Mouse (Mus musculus): Measurements from ENCODE around the gene Mrps15. TPM values are rescaled to one million over a fixed set of nuclear protein-coding genes. Genes with fewer than 3 reads are reported as not detected.
A peak's percentile ranks its signal among the peaks of the same experiment; 100 is the strongest.

The Mrps15 gene
- polyA plus RNA-seq, 1 experiment, result 72.2 TPM

DNA sequence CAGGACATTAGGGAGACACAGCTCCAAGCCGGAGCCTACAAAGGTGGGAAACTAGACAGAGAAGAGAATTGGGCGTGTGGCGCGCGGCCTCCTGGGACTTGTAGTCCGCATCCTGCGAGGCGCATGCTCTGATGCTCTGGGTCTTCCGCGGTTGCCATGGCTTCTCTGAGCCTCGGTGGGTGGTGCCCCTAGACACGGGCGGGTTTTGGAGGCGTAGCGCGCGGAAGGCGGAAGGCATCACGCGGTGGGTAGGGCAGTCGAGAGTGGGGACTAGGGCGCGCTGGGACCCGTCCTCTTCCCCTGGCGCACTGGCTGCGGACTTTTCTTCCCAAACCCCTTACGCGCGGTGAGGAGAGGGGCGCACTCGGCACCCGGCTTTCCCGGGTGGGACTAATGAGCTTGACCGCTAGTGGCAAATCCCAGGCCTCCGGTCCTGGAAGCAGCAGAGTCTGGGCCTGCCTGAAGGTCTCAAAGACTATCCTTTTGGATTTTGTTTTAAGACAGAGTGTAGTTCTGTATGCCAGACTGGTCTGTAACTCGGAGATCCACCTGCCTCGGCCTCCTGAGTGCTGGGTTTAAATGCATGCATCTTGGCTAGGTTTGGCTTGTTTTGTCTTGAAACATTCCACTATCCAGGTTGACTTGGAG lies 49.9 kb downstream of the Mrps15 start, which contains the start of gene Lsm10:
TSS of gene Lsm10 (plus strand) at position 160 of the 648 bp plus-strand sequence.
- TF ChIP-seq POLR2A (IDR thresholded peaks at IDR 0.05; ENCODE audit: low read depth, low read length), result peak; percentile 85
- TF ChIP-seq CTCF (IDR thresholded peaks at IDR 0.05; ENCODE audit: borderline replicate concordance, insufficient read depth, low read length), result no peak
- Histone ChIP-seq H3K4me3 (ENCODE audit: insufficient read depth, low read length) (peak within 1 kb of the TSS; percentile 83), H3K27ac (ENCODE audit: insufficient read depth, low read length) (peak within 1 kb of the TSS; percentile 12; the same call in 1 of the 2 replicates), H3K4me1 (ENCODE audit: control insufficient read depth, insufficient read depth, low read length) (peaks cover 4% of the 10 kb centered on the region; the same call in 1 of the 2 replicates)

DNA sequence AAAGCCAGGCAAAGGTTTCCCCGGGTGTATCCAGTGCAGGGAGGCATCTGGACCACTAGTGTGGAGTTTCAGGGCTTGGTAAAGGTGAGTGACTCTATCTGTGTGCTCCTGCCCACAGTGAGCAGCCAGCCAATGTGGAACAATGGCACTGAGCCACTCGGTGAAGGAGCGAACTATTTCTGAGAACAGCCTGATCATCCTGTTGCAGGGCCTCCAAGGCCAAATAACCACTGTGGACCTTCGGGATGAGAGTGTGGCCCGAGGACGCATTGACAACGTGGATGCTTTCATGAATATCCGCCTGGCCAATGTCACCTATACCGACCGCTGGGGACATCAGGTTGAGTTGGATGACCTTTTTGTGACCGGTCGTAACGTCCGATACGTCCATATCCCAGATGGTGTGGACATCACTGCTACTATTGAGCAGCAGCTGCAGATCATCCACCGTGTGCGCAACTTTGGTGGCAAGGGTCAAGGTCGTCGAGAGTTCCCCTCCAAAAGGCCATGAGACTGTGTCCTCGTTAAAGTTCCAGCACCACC lies 51.1 kb downstream of the Mrps15 start:
- H3K4me1 ChIP-seq (ENCODE audit: control insufficient read depth, insufficient read depth, low read length), result peaks cover 10% of the 10 kb centered on the region
- no peak overlapping the region for H3K4me3 ChIP-seq (ENCODE audit: insufficient read depth, low read length)
- H3K27ac ChIP-seq (ENCODE audit: insufficient read depth, low read length), result no peak overlapping the region
- TF ChIP-seq POLR2A (IDR thresholded peaks at IDR 0.05; ENCODE audit: low read depth, low read length) (peak; percentile 11; the same call in 1 of the 2 replicates), CTCF (IDR thresholded peaks at IDR 0.05; ENCODE audit: borderline replicate concordance, insufficient read depth, low read length) (no peak)

DNA sequence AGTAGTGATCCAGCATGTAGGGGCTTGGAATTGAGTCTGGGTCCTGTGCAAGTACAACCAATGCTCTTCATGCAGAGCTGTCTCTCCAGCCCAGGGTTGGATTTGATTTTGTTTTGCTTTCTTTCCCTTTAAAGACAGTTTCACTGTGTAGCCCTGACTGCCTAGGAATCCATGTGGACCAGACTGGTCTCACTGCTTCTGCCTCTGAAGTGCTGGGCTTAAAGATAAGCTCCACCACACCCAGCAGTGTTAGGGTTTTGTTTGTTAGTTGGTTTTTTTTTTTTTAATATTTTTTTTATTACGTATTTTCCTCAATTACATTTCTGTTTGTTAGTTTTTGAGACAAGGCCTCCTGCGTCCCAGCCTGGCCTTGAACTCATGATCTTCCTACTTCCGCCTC lies 52.6 kb downstream of the Mrps15 start:
- Histone ChIP-seq H3K4me1 (ENCODE audit: control insufficient read depth, insufficient read depth, low read length) (peaks cover 12% of the 10 kb centered on the region), H3K4me3 (ENCODE audit: insufficient read depth, low read length) (no peak overlapping the region), H3K27ac (ENCODE audit: insufficient read depth, low read length) (no peak overlapping the region)
- TF ChIP-seq CTCF (IDR thresholded peaks at IDR 0.05; ENCODE audit: borderline replicate concordance, insufficient read depth, low read length) (no peak), POLR2A (IDR thresholded peaks at IDR 0.05; ENCODE audit: low read depth, low read length) (no peak)

DNA sequence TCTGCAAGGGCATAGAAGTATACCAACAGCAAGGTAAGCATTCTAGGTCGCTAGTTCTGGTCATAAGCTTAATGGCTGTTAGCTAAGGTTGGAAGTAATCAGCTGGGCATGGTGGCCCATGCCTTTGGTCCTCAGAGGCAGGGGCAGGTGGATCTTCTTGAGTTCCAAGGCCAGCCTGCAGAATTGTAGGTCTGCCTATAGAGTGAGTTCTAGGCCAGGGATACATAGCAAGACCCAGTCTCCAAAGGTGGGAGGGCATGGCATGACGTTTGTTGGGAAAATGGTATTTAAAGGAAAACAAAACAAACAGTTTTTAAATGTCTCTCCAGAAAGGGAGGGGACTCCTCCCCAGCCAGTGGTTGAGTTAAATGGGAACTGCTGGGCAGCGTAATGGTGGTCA lies 54.0 kb downstream of the Mrps15 start:
- H3K4me1 ChIP-seq (ENCODE audit: control insufficient read depth, insufficient read depth, low read length), result peaks cover 14% of the 10 kb centered on the region
- no peak overlapping the region for H3K27ac ChIP-seq (ENCODE audit: insufficient read depth, low read length)
- no peak overlapping the region for H3K4me3 ChIP-seq (ENCODE audit: insufficient read depth, low read length)
- TF ChIP-seq CTCF (IDR thresholded peaks at IDR 0.05; ENCODE audit: borderline replicate concordance, insufficient read depth, low read length) (no peak), POLR2A (IDR thresholded peaks at IDR 0.05; ENCODE audit: low read depth, low read length) (no peak)

DNA sequence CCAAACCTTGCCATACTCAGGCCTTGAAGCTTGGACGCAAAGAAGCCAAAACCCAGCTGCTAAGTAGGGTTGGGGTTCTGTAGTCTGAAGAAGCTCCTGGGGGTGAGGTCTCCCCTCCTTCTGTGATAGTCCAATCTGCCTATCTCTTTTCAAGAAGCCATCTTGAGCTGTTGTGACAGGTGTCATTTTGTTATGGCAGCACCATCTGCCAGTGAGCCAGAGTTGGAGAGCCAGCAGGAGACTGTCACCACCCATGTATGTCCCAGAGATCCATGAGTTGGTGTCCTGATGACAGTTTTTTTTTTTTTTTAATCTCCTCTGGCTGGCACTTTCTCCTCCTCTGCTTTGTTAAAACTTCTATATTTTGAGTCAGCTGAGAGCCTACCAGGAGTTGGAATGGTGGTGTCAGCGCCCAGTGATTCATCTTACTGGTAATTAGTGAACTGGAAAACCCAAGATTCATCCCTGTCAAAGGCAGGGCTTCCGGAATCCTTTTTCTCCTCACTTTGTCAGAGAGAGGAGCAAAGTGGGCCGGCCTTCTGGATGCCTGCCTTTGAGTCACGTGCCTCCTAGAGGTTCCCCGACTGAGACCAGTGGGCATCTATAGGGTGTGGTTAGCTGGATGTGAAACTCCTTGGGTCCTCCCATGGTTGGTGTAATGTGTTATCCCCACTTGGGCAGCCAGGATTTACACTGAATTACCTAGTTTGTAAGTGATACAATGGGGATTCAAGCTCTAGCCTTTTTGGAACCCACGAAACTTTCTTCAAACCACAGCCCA lies 55.5 kb downstream of the Mrps15 start:
- Histone ChIP-seq H3K27ac (ENCODE audit: insufficient read depth, low read length) (peak overlapping the region; percentile 98), H3K4me3 (ENCODE audit: insufficient read depth, low read length) (no peak overlapping the region), H3K4me1 (ENCODE audit: control insufficient read depth, insufficient read depth, low read length) (peaks cover 18% of the 10 kb centered on the region)
- 0 out of 2 replicates have a peak, but pooled peaks have one; percentile 30 for TF ChIP-seq POLR2A (IDR thresholded peaks at IDR 0.05; ENCODE audit: low read depth, low read length)
- no peak for TF ChIP-seq CTCF (IDR thresholded peaks at IDR 0.05; ENCODE audit: borderline replicate concordance, insufficient read depth, low read length)

DNA sequence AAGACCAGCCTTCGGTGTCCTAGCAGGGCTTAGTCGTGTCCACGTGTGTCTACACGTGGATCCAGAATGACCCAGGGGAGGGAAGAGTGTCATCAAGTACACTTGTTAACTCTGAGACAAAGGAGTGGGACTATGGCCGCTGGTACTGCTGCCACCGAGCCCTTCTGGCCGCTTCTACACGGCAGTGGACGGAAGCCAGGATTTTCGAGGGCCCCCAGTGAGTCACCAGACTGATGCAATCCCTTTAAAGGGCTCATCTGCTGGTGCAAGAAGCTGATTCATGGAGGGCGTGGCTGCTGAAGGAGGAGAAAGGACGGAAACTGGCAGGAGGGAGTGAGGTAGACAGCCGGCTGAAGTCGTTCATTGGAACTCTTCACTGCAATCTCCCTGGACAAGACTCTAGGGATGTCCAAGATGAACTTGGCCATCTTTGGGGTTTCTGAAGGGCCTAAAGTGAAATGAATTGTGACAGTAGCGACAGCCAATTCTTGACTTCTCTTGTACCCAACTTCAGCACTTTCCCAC lies 56.4 kb downstream of the Mrps15 start:
- Histone ChIP-seq H3K27ac (ENCODE audit: insufficient read depth, low read length) (peak overlapping the region; percentile 98), H3K4me1 (ENCODE audit: control insufficient read depth, insufficient read depth, low read length) (peaks cover 14% of the 10 kb centered on the region), H3K4me3 (ENCODE audit: insufficient read depth, low read length) (peak overlapping the region; percentile 38)
- TF ChIP-seq CTCF (IDR thresholded peaks at IDR 0.05; ENCODE audit: borderline replicate concordance, insufficient read depth, low read length) (no peak), POLR2A (IDR thresholded peaks at IDR 0.05; ENCODE audit: low read depth, low read length) (no peak; the same call in 1 of the 2 replicates)

DNA sequence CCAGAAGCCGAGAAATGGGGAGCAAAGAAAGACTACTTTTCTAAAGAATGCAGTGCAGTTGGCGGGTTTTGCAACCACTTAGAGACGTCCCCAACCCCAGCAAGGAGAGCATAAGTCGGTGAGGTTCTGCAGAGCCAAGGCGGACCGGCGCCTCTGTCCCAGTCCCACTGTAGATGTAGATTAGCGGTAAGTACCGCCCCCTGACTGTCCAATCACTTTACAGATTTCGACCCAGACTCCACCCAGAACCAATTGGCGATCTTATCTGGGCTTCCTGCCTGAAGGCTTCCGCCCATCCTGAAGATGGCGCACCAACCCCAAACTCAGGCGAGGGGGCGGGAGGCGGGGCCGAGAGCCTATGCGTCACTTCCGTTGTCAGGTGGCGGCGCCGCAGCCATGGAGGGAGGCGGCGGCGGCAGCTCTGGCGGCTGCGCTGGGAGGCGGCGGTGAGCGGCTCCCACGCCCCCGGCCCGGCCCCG lies 56.9 kb downstream of the Mrps15 start, which contains the start of gene Stk40:
TSS of gene Stk40 (plus strand) at position 368 of the 479 bp plus-strand sequence.
- Histone ChIP-seq H3K4me1 (ENCODE audit: control insufficient read depth, insufficient read depth, low read length) (peaks cover 16% of the 10 kb centered on the region), H3K27ac (ENCODE audit: insufficient read depth, low read length) (peak within 1 kb of the TSS; percentile 98), H3K4me3 (ENCODE audit: insufficient read depth, low read length) (peak within 1 kb of the TSS; percentile 84)
- TF ChIP-seq CTCF (IDR thresholded peaks at IDR 0.05; ENCODE audit: borderline replicate concordance, insufficient read depth, low read length), result peak; percentile 42; the same call in 1 of the 2 replicates
- TF ChIP-seq POLR2A (IDR thresholded peaks at IDR 0.05; ENCODE audit: low read depth, low read length), result peak; percentile 85

DNA sequence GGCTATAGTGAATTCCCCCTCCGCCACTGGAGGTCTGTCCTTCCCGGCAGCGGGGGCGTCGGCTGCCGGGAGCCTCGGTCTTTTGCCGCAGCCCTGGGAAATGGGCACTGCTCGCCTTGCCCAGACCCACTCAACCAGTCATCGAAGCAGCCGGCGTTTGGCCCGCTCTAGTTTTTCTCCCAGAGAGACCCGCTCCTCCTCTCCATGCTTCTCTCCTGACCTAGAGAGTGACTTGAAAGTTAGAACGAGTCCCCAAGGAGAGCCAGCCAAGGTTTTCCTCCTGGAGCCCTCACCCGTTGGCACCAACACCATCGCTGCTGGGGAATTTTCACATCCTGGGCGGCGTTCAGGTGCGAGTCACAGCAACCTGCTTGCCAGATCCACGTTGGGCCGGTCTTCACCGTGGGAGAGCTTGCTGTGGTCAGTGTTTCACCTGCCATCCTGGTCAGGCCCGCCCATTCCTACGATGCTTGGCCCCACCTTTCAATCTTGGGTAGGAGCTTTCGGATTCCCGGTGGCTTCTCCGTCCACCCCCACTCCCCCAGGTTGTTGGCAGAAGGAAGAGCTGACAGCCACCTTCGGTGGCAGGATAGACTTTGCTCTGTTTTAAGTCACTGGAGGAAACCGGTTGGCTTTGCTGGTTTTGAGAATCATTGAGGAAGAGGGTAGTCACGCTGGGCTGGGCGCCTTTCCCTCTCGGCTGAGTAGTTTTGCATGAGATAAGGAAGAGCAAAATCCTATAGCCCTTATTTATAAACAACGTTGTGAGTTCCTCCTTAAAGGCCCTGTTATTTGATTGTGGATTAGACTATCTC lies 57.7 kb downstream of the Mrps15 start:
- Histone ChIP-seq H3K27ac (ENCODE audit: insufficient read depth, low read length) (peak overlapping the region; percentile 33), H3K4me3 (ENCODE audit: insufficient read depth, low read length) (peak overlapping the region; percentile 84), H3K4me1 (ENCODE audit: control insufficient read depth, insufficient read depth, low read length) (peaks cover 22% of the 10 kb centered on the region)
- TF ChIP-seq CTCF (IDR thresholded peaks at IDR 0.05; ENCODE audit: borderline replicate concordance, insufficient read depth, low read length) (no peak), POLR2A (IDR thresholded peaks at IDR 0.05; ENCODE audit: low read depth, low read length) (0 out of 2 replicates have a peak, but pooled peaks have one; percentile 7)

Other genes with a start within 250 kb of the Mrps15 start
- gene Csf3r, start 22.4 kb upstream of the Mrps15 start, polyA plus RNA-seq (2011; ENCODE audit: insufficient read length, low read depth, missing spikeins), result 0.26 TPM in 1 of 2 replicates, not detected in the other
- 5.0 and 8.1 TPM in 2 replicates for gene Oscp1, start 11.6 kb downstream of the Mrps15 start, polyA plus RNA-seq (2011; ENCODE audit: insufficient read length, low read depth, missing spikeins)
- gene Lsm10, start 49.7 kb downstream of the Mrps15 start, polyA plus RNA-seq (2011; ENCODE audit: insufficient read length, low read depth, missing spikeins), result 34.3 and 38.7 TPM in 2 replicates
- gene Stk40, start 57.0 kb downstream of the Mrps15 start, polyA plus RNA-seq (2011; ENCODE audit: insufficient read length, low read depth, missing spikeins), result 26.4 and 34.1 TPM in 2 replicates
- gene Eva1b, start 100.8 kb downstream of the Mrps15 start, polyA plus RNA-seq (2011; ENCODE audit: insufficient read length, low read depth, missing spikeins), result 41.0 and 53.7 TPM in 2 replicates
- 2.5 and 3.8 TPM in 2 replicates for gene Sh3d21, start 116.6 kb downstream of the Mrps15 start, polyA plus RNA-seq (2011; ENCODE audit: insufficient read length, low read depth, missing spikeins)
- 311 and 382 TPM in 2 replicates for gene Thrap3, start 155.8 kb downstream of the Mrps15 start, polyA plus RNA-seq (2011; ENCODE audit: insufficient read length, low read depth, missing spikeins)
- gene Map7d1, start 209.4 kb downstream of the Mrps15 start, polyA plus RNA-seq (2011; ENCODE audit: insufficient read length, low read depth, missing spikeins), result 83.0 and 98.9 TPM in 2 replicates
- gene Trappc3, start 215.4 kb downstream of the Mrps15 start, polyA plus RNA-seq (2011; ENCODE audit: insufficient read length, low read depth, missing spikeins), result 96.6 and 102 TPM in 2 replicates
- gene Col8a2, start 239.9 kb downstream of the Mrps15 start, polyA plus RNA-seq (2011; ENCODE audit: insufficient read length, low read depth, missing spikeins), result 7.7 and 40.4 TPM in 2 replicates